Mouse (Mus musculus) mesoderm, embryonic 11.5 days (tissue): ENCODE results near the gene Cpsf4l.

ENCODE experiments used
- DNase-seq: peaks from one replicate; pipeline ENCODE4 v3.0.0-alpha.2; 2012; ENCODE audit warnings: low read depth, low spot score

The Cpsf4l gene

DNA sequence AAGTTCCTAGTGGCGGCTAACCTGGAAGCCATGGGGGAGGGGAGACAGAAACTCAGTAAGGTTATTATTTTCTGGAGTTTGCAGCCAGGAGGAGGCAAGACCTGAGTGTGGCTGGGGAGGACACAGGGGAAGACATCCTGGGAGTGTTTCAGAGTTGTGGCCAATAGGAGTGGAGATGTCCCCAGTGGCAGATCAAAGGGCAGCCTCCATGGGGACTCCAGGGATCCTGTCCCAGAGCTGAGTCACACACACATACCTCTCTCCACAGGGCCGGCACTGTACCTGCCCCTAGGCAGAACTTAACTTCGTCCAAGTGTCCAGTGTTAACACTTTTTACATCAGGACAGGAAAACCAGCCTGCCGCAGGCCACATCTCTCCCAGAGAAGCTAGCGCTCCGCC is 25.3 kb upstream of the Cpsf4l start:
- no peak for DNase-seq

GRCm38 (mm10) chr11:113733631-113734364 is 24.0 kb upstream of the Cpsf4l start:
- no peak for DNase-seq

DNA sequence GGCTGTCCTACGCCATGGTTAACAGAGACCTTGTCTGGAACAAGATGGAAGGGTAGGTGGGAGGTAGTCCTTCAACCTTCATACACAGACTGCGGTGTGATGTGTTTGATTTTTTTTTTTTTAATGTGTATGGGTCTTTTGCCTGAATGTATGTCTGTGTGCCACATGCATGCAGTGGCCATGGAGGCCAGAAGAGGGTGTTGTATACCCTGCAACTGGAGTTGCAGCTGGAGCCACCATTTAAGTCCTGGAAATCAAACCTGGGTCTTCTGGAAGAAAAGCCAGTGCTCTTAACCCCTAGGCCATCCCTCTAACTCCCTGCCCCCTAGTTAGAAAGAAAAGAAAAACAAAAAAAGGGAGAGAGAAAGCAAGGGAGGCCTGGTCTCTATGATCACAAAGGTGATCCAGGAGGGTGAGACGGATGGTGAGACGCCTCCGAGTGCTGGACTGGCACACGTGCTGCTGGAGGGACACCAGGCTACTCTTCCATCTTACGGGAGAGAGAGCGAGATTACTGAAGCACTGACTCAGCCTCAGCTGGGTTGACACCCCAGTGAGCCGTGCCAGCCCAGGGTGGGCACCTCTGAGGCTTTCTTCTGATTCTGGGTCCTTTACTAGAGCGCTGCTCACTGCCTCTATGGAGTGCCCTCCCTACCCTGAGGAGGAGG is 22.3 kb upstream of the Cpsf4l start:
- DNase-seq, result no peak

DNA sequence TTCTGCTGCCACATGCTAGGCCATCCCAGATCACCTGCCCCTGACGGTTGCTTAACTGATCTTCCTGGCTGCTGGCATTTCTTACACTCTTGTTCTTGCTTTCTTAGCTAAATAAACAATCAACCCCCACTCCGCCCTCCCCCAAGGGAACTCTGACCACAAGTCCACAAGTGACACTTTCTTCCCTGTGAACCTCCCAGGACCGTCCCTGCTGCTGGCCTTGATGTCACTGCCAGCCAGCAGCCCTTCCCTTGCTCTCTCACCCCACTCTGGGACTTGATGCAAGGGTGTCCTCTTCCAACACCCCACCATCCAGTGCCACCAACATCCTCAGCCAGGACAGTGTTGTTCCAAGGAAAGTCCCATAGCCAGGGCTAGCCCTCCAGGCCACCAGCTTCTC is 21.1 kb upstream of the Cpsf4l start:
- DNase-seq, result no peak

DNA sequence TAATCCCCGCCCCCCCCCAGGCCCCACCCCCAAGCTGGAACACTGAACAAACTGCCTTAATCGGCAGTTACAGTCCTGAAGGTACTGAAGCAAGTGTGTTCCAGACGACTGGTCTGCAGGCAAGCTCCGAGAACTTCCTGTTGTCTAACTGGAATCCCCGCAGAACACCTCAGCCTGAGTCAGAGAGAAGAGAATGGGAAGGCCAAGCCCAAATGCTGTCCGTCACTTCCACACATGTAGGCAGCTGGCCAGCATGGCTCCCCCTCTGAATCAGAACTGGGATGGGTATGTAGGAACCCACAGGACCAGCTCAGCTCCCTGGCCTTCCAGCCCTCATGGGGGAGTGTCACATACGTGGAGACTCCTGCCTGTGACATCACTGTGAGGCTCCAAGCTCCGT is 20.1 kb upstream of the Cpsf4l start:
- DNase-seq, result no peak

- DNase-seq, result no peak
Measured at GRCm38 (mm10) chr11:113729239-113729638, 19.4 kb upstream of the Cpsf4l start.

- DNase-seq, result peak; percentile 63
Measured at GRCm38 (mm10) chr11:113727992-113728391, 18.2 kb upstream of the Cpsf4l start.

- no peak for DNase-seq
Measured at GRCm38 (mm10) chr11:113726994-113727888, 17.4 kb upstream of the Cpsf4l start.

DNA sequence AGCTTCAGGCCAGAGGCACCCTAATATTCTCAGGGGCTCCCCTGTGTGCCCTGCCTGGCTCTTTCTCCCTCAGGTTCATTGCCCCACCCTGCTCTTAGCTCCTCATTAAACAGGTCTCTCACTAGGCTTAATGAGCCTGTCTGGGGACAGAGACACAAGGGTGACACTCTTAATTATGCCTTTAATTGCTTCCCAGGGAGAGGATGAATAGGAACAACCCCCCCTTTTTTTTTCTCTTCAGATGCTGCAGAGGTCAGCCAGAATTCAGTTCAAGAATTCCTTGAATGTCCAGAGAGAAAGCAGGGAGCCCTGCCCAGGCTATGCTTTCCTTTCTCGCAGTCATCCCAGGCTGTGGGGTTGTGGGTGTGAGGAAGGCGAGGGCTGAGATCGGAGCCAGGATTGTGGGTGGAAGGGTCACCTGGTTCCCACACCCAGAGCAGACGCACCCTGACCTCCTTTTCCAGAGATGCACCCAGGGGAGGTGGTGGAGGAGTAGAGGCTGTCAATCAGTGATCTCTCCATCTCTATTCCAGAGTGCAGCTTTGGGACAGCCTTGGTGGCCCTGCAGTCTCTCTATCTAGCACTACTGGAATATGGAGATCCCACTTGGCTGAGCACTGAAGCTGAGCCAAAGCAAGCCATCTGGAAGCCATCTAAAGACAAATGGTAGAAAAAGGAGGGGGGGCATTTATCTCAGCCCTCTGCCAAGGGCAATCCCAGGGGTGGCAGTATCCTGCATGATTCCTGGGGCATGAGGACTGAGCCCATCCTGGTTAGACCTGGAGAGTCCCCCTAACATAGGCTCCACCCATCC is 15.6 kb upstream of the Cpsf4l start:
- DNase-seq, result no peak

GRCm38 (mm10) chr11:113722405-113723090 is 12.7 kb upstream of the Cpsf4l start:
- DNase-seq, result no peak

GRCm38 (mm10) chr11:113717767-113718424 is 8.1 kb upstream of the Cpsf4l start:
- no peak for DNase-seq

GRCm38 (mm10) chr11:113716132-113716531 is 6.3 kb upstream of the Cpsf4l start:
- DNase-seq, result no peak

- no peak for DNase-seq
Measured at GRCm38 (mm10) chr11:113715078-113715674, 5.4 kb upstream of the Cpsf4l start.

DNA sequence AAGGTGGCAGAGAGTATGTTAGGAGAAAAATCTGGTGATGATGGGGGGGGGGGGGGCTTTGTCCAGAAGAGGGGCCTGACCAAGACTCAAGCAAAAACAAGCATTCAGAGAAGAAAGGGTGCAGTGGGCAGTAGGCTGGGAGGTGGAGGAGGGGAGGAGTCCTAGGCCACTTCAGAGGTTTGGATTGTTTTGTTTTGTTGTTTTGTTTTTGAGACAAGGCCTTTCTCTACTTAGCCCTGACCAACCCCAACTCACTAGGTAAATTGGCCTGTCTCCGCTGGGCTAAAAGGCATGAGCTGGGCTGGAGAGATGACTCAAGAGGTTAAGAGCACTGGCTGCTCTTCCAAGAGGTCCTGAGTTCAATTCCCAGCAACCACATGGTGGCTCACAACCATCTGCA is 1.2 kb upstream of the Cpsf4l start:
- DNase-seq, result no peak

- no peak for DNase-seq
Measured at GRCm38 (mm10) chr11:113710257-113710777, 500 bp upstream of the Cpsf4l start.

- DNase-seq, result no peak
Measured at GRCm38 (mm10) chr11:113709272-113709671, 545 bp downstream of the Cpsf4l start.

GRCm38 (mm10) chr11:113708629-113709213 is 1.1 kb downstream of the Cpsf4l start:
- no peak for DNase-seq

- no peak for DNase-seq
Measured at GRCm38 (mm10) chr11:113705966-113706652, 3.7 kb downstream of the Cpsf4l start.

DNA sequence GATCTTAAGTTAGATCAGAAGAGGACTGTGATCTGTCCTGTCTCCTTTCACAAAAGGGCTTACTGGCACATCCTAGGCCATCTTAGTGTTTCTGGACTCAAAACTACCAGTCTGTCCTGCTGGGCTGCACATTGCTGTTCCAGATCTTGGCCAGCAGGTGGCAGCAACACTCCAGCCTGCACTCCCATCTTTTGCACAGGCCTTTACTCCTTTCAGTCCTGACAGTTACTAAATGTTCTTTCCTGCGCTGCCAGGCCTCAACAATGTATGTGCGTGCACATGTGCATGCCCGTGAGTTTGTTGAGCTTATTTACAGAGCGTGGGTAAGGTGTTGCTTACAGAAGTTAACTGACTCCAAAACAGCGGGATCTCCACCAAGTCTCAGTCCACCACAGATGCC is 6.1 kb downstream of the Cpsf4l start:
- DNase-seq, result peak; percentile 81
